Mouse (Mus musculus): ENCODE data around the gene Mrpl17. TPM values are rescaled to one million over a fixed set of nuclear protein-coding genes. Genes with fewer than 3 reads are reported as not detected.

The Mrpl17 gene
- polyA plus RNA-seq, 1 experiment from 2014 or later: 333 TPM

DNA sequence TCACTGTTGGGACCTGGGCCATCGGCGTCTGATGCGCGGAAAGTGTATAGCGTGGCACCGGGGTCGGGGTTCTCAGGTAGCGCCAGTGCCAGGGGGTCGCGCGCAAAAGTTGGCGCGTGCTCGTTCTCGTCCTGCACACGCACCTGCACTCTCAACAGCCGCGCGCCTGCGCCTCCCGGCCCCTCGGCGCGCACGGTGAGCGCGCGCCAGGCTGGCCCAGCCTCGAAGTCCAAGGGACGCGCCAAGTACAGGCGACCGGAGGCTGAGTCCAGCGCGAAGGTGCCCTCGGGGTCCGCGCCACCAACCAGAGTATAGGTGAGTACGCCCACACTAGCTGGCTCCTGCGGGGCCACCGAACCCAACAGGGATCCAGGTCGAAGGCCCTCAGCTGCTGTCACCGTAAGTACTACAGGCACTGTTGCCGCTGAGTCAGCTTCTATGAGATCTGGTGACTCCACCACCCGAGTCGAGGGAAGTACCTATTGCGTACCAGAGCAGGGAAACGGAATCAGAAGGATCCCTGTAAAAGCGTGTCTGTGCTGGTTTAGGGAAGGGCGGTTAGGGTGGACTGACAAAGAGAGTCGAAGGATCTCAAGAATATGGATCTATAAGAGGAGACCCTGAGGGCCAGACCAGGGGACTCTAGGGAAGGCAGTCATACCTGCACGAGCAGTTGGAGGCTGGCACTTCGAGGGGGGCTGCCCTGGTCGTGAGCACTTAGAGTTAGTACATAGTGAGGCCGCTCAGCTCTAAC is 48.2 kb downstream of the Mrpl17 start:
- Histone ChIP-seq H3K4me3 (ENCODE audit: low read depth, low read length) (no peak overlapping the region), H3K4me2 (ENCODE audit: low read depth, low read length) (peak overlapping the region; percentile 26; the same call in 1 of the 2 replicates), H3K27ac (replicated peaks; ENCODE audit: low read depth, low read length) (no peak overlapping the region), H3K27me3 (replicated peaks; ENCODE audit: control insufficient read depth, insufficient read depth, low read length) (no peaks in the 10 kb centered on the region), H3K36me3 (ENCODE audit: control insufficient read depth, insufficient read depth, low read length) (peaks cover 87% of the 10 kb centered on the region), H3K9ac (ENCODE audit: low read depth, low read length) (no peak overlapping the region), H3K9me3 (ENCODE audit: control insufficient read depth, low read length) (no peaks in the 10 kb centered on the region), H3K4me1 (ENCODE audit: control insufficient read depth, insufficient read depth, low read length) (no peaks in the 10 kb centered on the region)
- ATAC-seq (ENCODE audit: low read depth) (peak; percentile 8; the same call in 1 of the 2 replicates), DNase-seq (ENCODE audit: low spot score) (no peak)
- 44% methylated on average over 51 of the region's 55 CpGs for WGBS

DNA sequence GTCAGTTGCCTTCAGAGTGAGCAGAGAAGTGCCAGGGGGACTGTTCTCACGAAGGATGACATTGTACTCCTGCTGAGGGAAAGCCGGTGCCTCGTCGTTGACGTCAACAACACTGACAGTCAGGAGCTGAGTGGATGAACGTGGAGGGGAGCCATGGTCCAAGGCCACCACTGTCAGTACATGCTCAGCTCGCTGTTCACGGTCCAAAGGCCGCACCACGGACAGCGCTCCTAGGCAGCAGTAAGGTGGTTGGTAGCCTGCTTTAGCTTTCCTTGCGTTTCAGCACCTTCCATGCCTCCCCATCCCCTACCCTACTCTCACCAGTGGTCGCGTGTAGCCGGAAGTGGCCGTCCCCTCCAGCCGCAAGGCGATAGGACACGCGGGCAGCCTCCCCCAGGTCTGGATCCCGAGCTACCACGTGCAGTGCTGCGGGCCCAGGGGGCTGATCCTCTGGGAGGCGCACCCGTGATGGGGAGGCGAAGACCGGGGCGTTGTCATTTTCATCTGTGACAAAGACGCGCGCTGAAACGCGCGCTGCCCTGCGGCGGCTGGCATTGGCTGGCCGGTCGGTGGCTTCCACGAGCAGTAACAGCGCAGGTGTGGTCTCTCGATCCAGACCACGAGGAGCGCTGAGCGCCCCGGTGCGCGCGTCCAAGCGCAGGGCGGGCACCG is 49.0 kb downstream of the Mrpl17 start:
- Histone ChIP-seq H3K27ac (replicated peaks; ENCODE audit: low read depth, low read length) (no peak overlapping the region), H3K9ac (ENCODE audit: low read depth, low read length) (no peak overlapping the region), H3K27me3 (replicated peaks; ENCODE audit: control insufficient read depth, insufficient read depth, low read length) (no peaks in the 10 kb centered on the region), H3K4me2 (ENCODE audit: low read depth, low read length) (peak overlapping the region; percentile 26; the same call in 1 of the 2 replicates), H3K4me1 (ENCODE audit: control insufficient read depth, insufficient read depth, low read length) (no peaks in the 10 kb centered on the region), H3K9me3 (ENCODE audit: control insufficient read depth, low read length) (no peaks in the 10 kb centered on the region), H3K36me3 (ENCODE audit: control insufficient read depth, insufficient read depth, low read length) (peaks cover 93% of the 10 kb centered on the region), H3K4me3 (ENCODE audit: low read depth, low read length) (no peak overlapping the region)
- WGBS: 37% methylated on average over 46 of the region's 51 CpGs
- ATAC-seq (ENCODE audit: low read depth) (peak; percentile 17; the same call in 1 of the 2 replicates), DNase-seq (ENCODE audit: low spot score) (no peak)

DNA sequence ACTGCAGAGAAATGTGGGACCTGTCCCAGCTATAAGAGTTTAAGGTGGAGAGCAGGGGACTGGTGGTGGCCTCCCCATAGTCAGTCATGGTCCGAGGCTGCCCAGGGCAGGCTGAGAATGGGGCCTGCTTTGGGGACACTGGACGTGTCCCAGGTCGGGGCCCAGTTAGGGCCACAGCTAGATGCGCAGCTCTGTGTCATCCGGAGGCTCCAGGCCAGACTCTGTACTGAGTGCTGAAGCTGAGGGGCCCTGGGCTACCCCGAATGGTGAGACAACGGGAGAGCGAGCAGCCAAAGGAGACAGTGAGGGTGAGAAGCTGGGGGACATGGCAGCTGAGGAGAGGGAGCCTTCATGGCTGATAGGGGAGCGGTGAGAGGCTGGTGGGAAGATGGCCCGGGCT is 57.6 kb downstream of the Mrpl17 start:
- H3K9me3 ChIP-seq (ENCODE audit: control insufficient read depth, low read length): no peaks in the 10 kb centered on the region
- no peak overlapping the region for H3K4me3 ChIP-seq (ENCODE audit: low read depth, low read length)
- ATAC-seq (ENCODE audit: low read depth) (no peak), DNase-seq (ENCODE audit: low spot score) (no peak)
- WGBS: 92% methylated on average over 10 of the region's 10 CpGs
- peaks cover 9% of the 10 kb centered on the region; the same call in 1 of the 2 replicates for H3K4me1 ChIP-seq (ENCODE audit: control insufficient read depth, insufficient read depth, low read length)
- H3K4me2 ChIP-seq (ENCODE audit: low read depth, low read length): no peak overlapping the region
- H3K36me3 ChIP-seq (ENCODE audit: control insufficient read depth, insufficient read depth, low read length): peaks cover 70% of the 10 kb centered on the region
- H3K27me3 ChIP-seq (replicated peaks; ENCODE audit: control insufficient read depth, insufficient read depth, low read length): no peaks in the 10 kb centered on the region
- H3K9ac ChIP-seq (ENCODE audit: low read depth, low read length): no peak overlapping the region
- H3K27ac ChIP-seq (replicated peaks; ENCODE audit: low read depth, low read length): no peak overlapping the region; the same call in 1 of the 2 replicates

Other genes with a start within 250 kb of the Mrpl17 start
- 45.6 and 48.2 TPM in 2 replicates for gene Apbb1, start 229.4 kb downstream of the Mrpl17 start, polyA plus RNA-seq (2014; fragmentation: Nextera tagmentation; extraction: Ambion mirVana)
- gene Hpx, start 211.0 kb downstream of the Mrpl17 start, polyA plus RNA-seq (2014; fragmentation: Nextera tagmentation; extraction: Ambion mirVana): 0.38 and 0.40 TPM in 2 replicates
- 31.2 and 32.8 TPM in 2 replicates for gene Trim3, start 177.5 kb downstream of the Mrpl17 start, polyA plus RNA-seq (2014; fragmentation: Nextera tagmentation; extraction: Ambion mirVana)
- gene Timm10b, start 171.0 kb downstream of the Mrpl17 start, polyA plus RNA-seq (2014; fragmentation: Nextera tagmentation; extraction: Ambion mirVana): 183 and 216 TPM in 2 replicates
- 100 and 103 TPM in 2 replicates for gene Arfip2, start 170.7 kb downstream of the Mrpl17 start, polyA plus RNA-seq (2014; fragmentation: Nextera tagmentation; extraction: Ambion mirVana)
- gene Gm45799, start 170.5 kb downstream of the Mrpl17 start, polyA plus RNA-seq (2014; fragmentation: Nextera tagmentation; extraction: Ambion mirVana): 38.5 and 40.0 TPM in 2 replicates
- gene Dnhd1, start 160.3 kb downstream of the Mrpl17 start, polyA plus RNA-seq (2014; fragmentation: Nextera tagmentation; extraction: Ambion mirVana): 0.45 and 2.3 TPM in 2 replicates
- 418 and 440 TPM in 2 replicates for gene Ilk, start 74.5 kb downstream of the Mrpl17 start, polyA plus RNA-seq (2014; fragmentation: Nextera tagmentation; extraction: Ambion mirVana)
- 30.9 and 31.2 TPM in 2 replicates for gene Rrp8, start 73.7 kb downstream of the Mrpl17 start, polyA plus RNA-seq (2014; fragmentation: Nextera tagmentation; extraction: Ambion mirVana)
- gene Taf10, start 66.7 kb downstream of the Mrpl17 start, polyA plus RNA-seq (2014; fragmentation: Nextera tagmentation; extraction: Ambion mirVana): 163 and 166 TPM in 2 replicates
- 79.6 and 80.6 TPM in 2 replicates for gene Tpp1, start 58.9 kb downstream of the Mrpl17 start, polyA plus RNA-seq (2014; fragmentation: Nextera tagmentation; extraction: Ambion mirVana)
- gene Dchs1, start 23.4 kb downstream of the Mrpl17 start, polyA plus RNA-seq (2014; fragmentation: Nextera tagmentation; extraction: Ambion mirVana): 21.2 and 24.1 TPM in 2 replicates
- 0.69 and 0.72 TPM in 2 replicates for gene Gm4070, start 142.9 kb upstream of the Mrpl17 start, polyA plus RNA-seq (2014; fragmentation: Nextera tagmentation; extraction: Ambion mirVana)